ENCODE assay signal across 16 mouse cellular contexts in the genomic region with DNA sequence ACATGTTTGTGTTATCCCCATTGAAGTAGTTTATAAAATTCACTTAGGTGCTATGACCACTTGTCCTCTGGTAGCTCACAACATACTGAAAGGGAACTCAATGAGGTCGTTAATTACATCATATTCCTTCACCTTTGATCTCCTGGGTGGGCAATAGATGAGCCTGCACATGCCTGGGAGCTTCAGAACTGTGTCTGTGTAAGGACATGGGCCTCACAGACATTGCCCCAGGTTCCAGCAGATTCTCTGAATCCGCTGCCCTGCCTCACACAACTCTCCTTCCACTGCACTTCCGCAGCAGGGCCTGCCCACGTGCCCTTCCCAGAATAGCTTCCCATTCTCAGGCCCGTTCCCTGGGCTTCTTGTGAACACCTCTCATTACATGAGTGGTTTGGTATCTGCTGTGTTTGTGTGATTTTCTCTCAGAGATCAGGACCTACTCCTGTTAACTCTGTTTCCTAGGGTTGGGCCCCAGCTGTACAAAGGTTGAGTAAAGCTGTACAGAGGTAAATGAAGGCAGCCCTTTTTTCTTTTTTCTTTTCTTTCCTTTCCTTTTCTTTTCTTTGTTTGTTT. TPM values are rescaled to one million over a fixed set of nuclear protein-coding genes. Genes with fewer than 3 reads are reported as not detected.
A peak's percentile ranks its signal among the peaks of the same experiment; 100 is the strongest.
DNase-seq lines count a peak whose midpoint lies in the region.
"Had no signal": no experiment of that assay in that cellular context is flagged by ENCODE, and none has a peak within 500 bp of the region (broad histone marks: within the 10 kb centered on the region; RNA-seq: fewer than 3 reads in every experiment).

No protein-coding gene starts in this region.

- DNase-seq in heart, adult 11 months = peak; percentile 92
- DNase-seq in heart, postnatal 25 days (ENCODE audit: low spot score) = no peak
- DNase-seq in right cerebral cortex, postnatal 36 days (ENCODE audit: low spot score in 2 of 2) = peak; percentile 20 to 30
- no peak for DNase-seq in right cerebral cortex, postnatal 25 days
- DNase-seq in heart, postnatal 14 days = peak; percentile 14 to 40
- DNase-seq in urinary bladder, postnatal 14 days (ENCODE audit: low spot score) = no peak
- no peak for DNase-seq in liver
- DNase-seq in thymus, postnatal 14 days = no peak
- DNase-seq: adrenal gland, adult 8-10 months; cerebellum, postnatal 10 days; kidney, postnatal 10 days; right cerebral cortex, postnatal 14 days had no signal

- intact Hi-C loops in heart, postnatal 25 days (cut with DNase I) = no loop called here
- intact Hi-C loops in heart, postnatal 14 days (cut with DNase I) = no loop called here

RNA-seq across cellular contexts. Expression of a gene that starts 50.7 kb away (rescaled TPM):
- under 1 TPM; 0.26 to 0.42 TPM for total RNA-seq in heart, postnatal 25 days (2021)
- total RNA-seq in heart, postnatal 14 days (2021) = under 1 TPM; 0.50 to 0.61 TPM
- total RNA-seq: granulocyte monocyte progenitor cell, adult 5-6 weeks; layer of hippocampus, postnatal 10 days; megakaryocyte-erythroid progenitor cell, adult 5-6 weeks; monocyte, adult 5-6 weeks had no signal

Comparison
In these comparisons a context has a peak if more than half of its experiments do, and no peak if none do; other contexts are left out.
1. DNase-seq: peak in heart, adult 11 months (single experiment), right cerebral cortex, postnatal 36 days (2 of 2) and heart, postnatal 14 days (2 of 2); none in heart, postnatal 25 days (single experiment), right cerebral cortex, postnatal 25 days (single experiment), urinary bladder, postnatal 14 days (single experiment), liver (single experiment) and thymus, postnatal 14 days (single experiment).